Mouse (Mus musculus) forebrain, embryonic 12.5 days (tissue): Measurements from ENCODE around the gene Serpinb3d. TPM values are rescaled to one million over a fixed set of nuclear protein-coding genes. Genes with fewer than 3 reads are reported as not detected.
"Not testable (repeated sequence)": the region's sequence is repeated elsewhere in the genome, so short reads cannot be mapped to it uniquely, and the experiment has no call there.

Experiments
- ATAC-seq: fragments of 200-750 bp; cut with Nextera tagmentation; 2 replicates; pipeline ENCODE4 v1.8.0; 2017; ENCODE audit warnings: moderate TSS enrichment; ENCODE audit not compliant: low FRiP score
- H3K27ac ChIP-seq: fragments of 300-500 bp; sonication (generic); 2 replicates; pipeline ENCODE4 v1.5.1; 2016; ENCODE audit warnings: mild to moderate bottlenecking
- H3K27me3 ChIP-seq: fragments of 300-500 bp; sonication (generic); 2 replicates; pipeline ENCODE4 v1.6.1; 2016; ENCODE audit warnings: mild to moderate bottlenecking
- H3K36me3 ChIP-seq: fragments of 300-500 bp; sonication (generic); replicated peaks from 2 replicates; pipeline ENCODE4 v1.6.1; 2016; ENCODE audit warnings: mild to moderate bottlenecking
- H3K4me1 ChIP-seq: fragments of 300-500 bp; sonication (generic); 2 replicates; pipeline ENCODE4 v1.6.1; 2016
- H3K4me2 ChIP-seq: fragments of 300-500 bp; sonication (generic); 2 replicates; pipeline ENCODE4 v1.6.1; 2016; ENCODE audit warnings: mild to moderate bottlenecking, moderate library complexity
- H3K4me3 ChIP-seq: fragments of 300-500 bp; sonication (generic); replicated peaks from 2 replicates; pipeline ENCODE4 v1.5.1; 2016; ENCODE audit warnings: mild to moderate bottlenecking
- H3K9ac ChIP-seq: fragments of 300-500 bp; sonication (generic); 2 replicates; pipeline ENCODE4 v1.6.1; 2016; ENCODE audit warnings: mild to moderate bottlenecking
- H3K9me3 ChIP-seq: fragments of 300-500 bp; sonication (generic); 2 replicates; pipeline ENCODE4 v1.6.1; 2016
- WGBS: fragments of 180-500 bp; shearing (Covaris S2); methylation state at CpG from one replicate; pipeline ENCODE4 v1.1.7; 2016; 5-methylcytosine and 5-hydroxymethylcytosine counted together
- polyA plus RNA-seq: library from polyadenylated mRNA; unstranded; fragments of >200 nt; fragmentation: Nextera tagmentation; extraction: Ambion mirVana; gene quantifications from 2 replicates; pipeline ENCODE4 v1.2.1, GENCODE M21; 2016

The Serpinb3d gene
- not detected in 2 replicates for polyA plus RNA-seq

GRCm38 (mm10) chr1:107083406-107083805, at the start of gene Serpinb3d:
Serpinb3d (minus strand) TSS chr1:107083506.
- H3K27me3 ChIP-seq: no peaks in the 10 kb centered on the region
- no peaks in the 10 kb centered on the region for H3K9me3 ChIP-seq
- no peak within 1 kb of the TSS for H3K4me2 ChIP-seq
- H3K4me3 ChIP-seq: no peak within 1 kb of the TSS
- H3K27ac ChIP-seq: no peak within 1 kb of the TSS
- H3K36me3 ChIP-seq: no peaks in the 10 kb centered on the region
- H3K9ac ChIP-seq: no peak within 1 kb of the TSS
- H3K4me1 ChIP-seq: no peaks in the 10 kb centered on the region
- no peak for ATAC-seq

- not testable (repeated sequence) for H3K27me3 ChIP-seq, H3K9me3 ChIP-seq, H3K4me3 ChIP-seq, H3K36me3 ChIP-seq, H3K9ac ChIP-seq, H3K27ac ChIP-seq, H3K4me1 ChIP-seq, H3K4me2 ChIP-seq, ATAC-seq
Measured at GRCm38 (mm10) chr1:107127453-107127852, 44.1 kb upstream of the Serpinb3d start.

- Histone ChIP-seq H3K4me2 (no peak overlapping the region), H3K9ac (no peak overlapping the region), H3K27ac (no peak overlapping the region), H3K9me3 (no peaks in the 10 kb centered on the region), H3K27me3 (no peaks in the 10 kb centered on the region), H3K4me1 (no peaks in the 10 kb centered on the region), H3K4me3 (no peak overlapping the region), H3K36me3 (no peaks in the 10 kb centered on the region)
- WGBS: 97% methylated on average over 2 of the region's 2 CpGs
- no peak for ATAC-seq
Measured at GRCm38 (mm10) chr1:107098417-107098816, 15.1 kb upstream of the Serpinb3d start.

- WGBS: 86% methylated on average over 1 of the region's 1 CpGs
- Histone ChIP-seq H3K4me1 (no peaks in the 10 kb centered on the region), H3K9ac (no peak within 1 kb of the TSS), H3K27me3 (no peaks in the 10 kb centered on the region), H3K27ac (no peak within 1 kb of the TSS), H3K4me3 (no peak within 1 kb of the TSS), H3K4me2 (no peak within 1 kb of the TSS), H3K9me3 (no peaks in the 10 kb centered on the region), H3K36me3 (no peaks in the 10 kb centered on the region)
- ATAC-seq: no peak
Measured at GRCm38 (mm10) chr1:107052203-107052602, 31.1 kb downstream of the Serpinb3d start, which contains the start of gene Serpinb3a. Serpinb3a (minus strand) TSS chr1:107052303.

GRCm38 (mm10) chr1:107034236-107034635, 49.1 kb downstream of the Serpinb3d start:
- not testable (repeated sequence) for H3K27me3 ChIP-seq, H3K36me3 ChIP-seq, H3K9ac ChIP-seq, H3K4me3 ChIP-seq, ATAC-seq, H3K9me3 ChIP-seq, H3K27ac ChIP-seq, H3K4me2 ChIP-seq, H3K4me1 ChIP-seq
- 93% methylated on average over 3 of the region's 3 CpGs for WGBS

Other genes with a start within 250 kb of the Serpinb3d start
- 0.20 TPM in 1 of 2 replicates, not detected in the other for gene Serpinb5, start 222.3 kb downstream of the Serpinb3d start, polyA plus RNA-seq
- gene Serpinb12, start 149.1 kb downstream of the Serpinb3d start, polyA plus RNA-seq: not detected in 2 replicates
- gene Serpinb13, start 102.5 kb downstream of the Serpinb3d start, polyA plus RNA-seq: not detected in 2 replicates
- gene Serpinb3a, start 31.2 kb downstream of the Serpinb3d start, polyA plus RNA-seq: not detected in 2 replicates
- not detected in 2 replicates for gene Serpinb3b, start 194.9 kb upstream of the Serpinb3d start, polyA plus RNA-seq
- gene Serpinb3c, start 194.9 kb upstream of the Serpinb3d start, polyA plus RNA-seq: not detected in 2 replicates